In genomic region chr10:24596003-24596868, GRCm38 (mm10) we compare ENCODE assay signal across 8 mouse cellular contexts. TPM values are rescaled to one million over a fixed set of nuclear protein-coding genes. Genes with fewer than 3 reads are reported as not detected.
DNase-seq lines count a peak whose midpoint lies in the region; ATAC-seq lines count a peak whose summit lies in the region.

No protein-coding gene starts in this region.

- WGBS in forebrain, embryonic 13.5 days: 14% methylated on average over 31 of the region's 31 CpGs
- 14% methylated on average over 31 of the region's 31 CpGs for WGBS in hindbrain, embryonic 11.5 days
- WGBS in limb, embryonic 15.5 days: 23% methylated on average over 31 of the region's 31 CpGs
- 16% methylated on average over 31 of the region's 31 CpGs for WGBS in neural tube, embryonic 13.5 days

- H3K9ac ChIP-seq in forebrain, embryonic 13.5 days: peak overlapping the region; percentile 72
- peak overlapping the region; percentile 80 for H3K9ac ChIP-seq in hindbrain, embryonic 11.5 days (ENCODE audit: low read depth, low read length)
- H3K9ac ChIP-seq in limb, embryonic 15.5 days: peak overlapping the region; percentile 59
- H3K9ac ChIP-seq in neural tube, embryonic 13.5 days: peak overlapping the region; percentile 76

- H3K4me3 ChIP-seq in forebrain, embryonic 13.5 days: peak overlapping the region; percentile 69
- peak overlapping the region; percentile 76 for H3K4me3 ChIP-seq in hindbrain, embryonic 11.5 days (ENCODE audit: low read depth, low read length)
- peak overlapping the region; percentile 62 for H3K4me3 ChIP-seq in limb, embryonic 15.5 days
- H3K4me3 ChIP-seq in neural tube, embryonic 13.5 days: peak overlapping the region; percentile 72

- H3K4me1 ChIP-seq in forebrain, embryonic 13.5 days: peaks cover 24% of the 10 kb centered on the region
- H3K4me1 ChIP-seq in hindbrain, embryonic 11.5 days (replicated peaks; ENCODE audit: control insufficient read depth, insufficient read depth, low read length): no peaks in the 10 kb centered on the region
- H3K4me1 ChIP-seq in limb, embryonic 15.5 days: peaks cover 44% of the 10 kb centered on the region
- peaks cover 27% of the 10 kb centered on the region for H3K4me1 ChIP-seq in neural tube, embryonic 13.5 days (replicated peaks)

- DNase-seq in cerebellum, adult 11 months: peak; percentile 2
- no peak for DNase-seq in cerebellum, adult 9-10 months
- DNase-seq in ZHBTc4 (ENCODE audit: low read depth, low spot score): peak; percentile 28
- peak; percentile 27 for DNase-seq in hindbrain, embryonic 11.5 days (ENCODE audit: low spot score)
- no peak for DNase-seq in layer of hippocampus, adult 9-10 months (ENCODE audit: low spot score)

- no peak overlapping the region for H3K27ac ChIP-seq in forebrain, embryonic 13.5 days
- H3K27ac ChIP-seq in hindbrain, embryonic 11.5 days (ENCODE audit: low read depth, low read length): peak overlapping the region; percentile 79
- peak overlapping the region; percentile 92 for H3K27ac ChIP-seq in limb, embryonic 15.5 days
- peak overlapping the region; percentile 72; the same call in 1 of the 2 replicates for H3K27ac ChIP-seq in neural tube, embryonic 13.5 days (replicated peaks)

- ATAC-seq in forebrain, embryonic 13.5 days: peak; percentile 17
- peak; percentile 31 for ATAC-seq in hindbrain, embryonic 11.5 days (ENCODE audit: low FRiP score)
- ATAC-seq in limb, embryonic 15.5 days (ENCODE audit: insufficient number of reproducible peaks, low FRiP score, low TSS enrichment, low read depth): no peak; the same call in 1 of the 2 replicates
- peak; percentile 68 for ATAC-seq in neural tube, embryonic 13.5 days (ENCODE audit: low read depth)

- no peaks in the 10 kb centered on the region for H3K36me3 ChIP-seq in forebrain, embryonic 13.5 days (ENCODE audit: poor library complexity, severe bottlenecking)
- H3K36me3 ChIP-seq in hindbrain, embryonic 11.5 days (ENCODE audit: control insufficient read depth, insufficient read depth, low read length): no peaks in the 10 kb centered on the region
- no peaks in the 10 kb centered on the region for H3K36me3 ChIP-seq in limb, embryonic 15.5 days
- H3K36me3 ChIP-seq in neural tube, embryonic 13.5 days: no peaks in the 10 kb centered on the region

- H3K27me3 ChIP-seq in forebrain, embryonic 13.5 days: peaks cover 10% of the 10 kb centered on the region; the same call in 1 of the 2 replicates
- no peaks in the 10 kb centered on the region for H3K27me3 ChIP-seq in hindbrain, embryonic 11.5 days (ENCODE audit: control insufficient read depth, insufficient read depth, low read length)
- no peaks in the 10 kb centered on the region for H3K27me3 ChIP-seq in limb, embryonic 15.5 days
- H3K27me3 ChIP-seq in neural tube, embryonic 13.5 days: 0 out of 2 replicates have a peak, but pooled peaks cover 8% of the 10 kb centered on the region

- H3K9me3 ChIP-seq in forebrain, embryonic 13.5 days (replicated peaks): no peaks in the 10 kb centered on the region
- no peaks in the 10 kb centered on the region for H3K9me3 ChIP-seq in hindbrain, embryonic 11.5 days (ENCODE audit: control insufficient read depth, low read length)
- H3K9me3 ChIP-seq in limb, embryonic 15.5 days: no peaks in the 10 kb centered on the region
- no peaks in the 10 kb centered on the region for H3K9me3 ChIP-seq in neural tube, embryonic 13.5 days

- peak overlapping the region; percentile 87 for H3K4me2 ChIP-seq in forebrain, embryonic 13.5 days
- H3K4me2 ChIP-seq in hindbrain, embryonic 11.5 days (replicated peaks; ENCODE audit: low read depth, low read length): peak overlapping the region; percentile 66
- peak overlapping the region; percentile 66 for H3K4me2 ChIP-seq in limb, embryonic 15.5 days
- peak overlapping the region; percentile 74 for H3K4me2 ChIP-seq in neural tube, embryonic 13.5 days

RNA-seq across cellular contexts. Expression of gene Ccn2, which starts 1.0 kb away (rescaled TPM):
- polyA plus RNA-seq in forebrain, embryonic 13.5 days (2015; fragmentation: Nextera tagmentation; extraction: Ambion mirVana): 1.5 and 1.8 TPM in 2 replicates
- polyA plus RNA-seq in hindbrain, embryonic 11.5 days (2014; fragmentation: Nextera tagmentation; extraction: Ambion mirVana): 4.3 and 6.6 TPM in 2 replicates
- polyA plus RNA-seq in limb, embryonic 15.5 days (2015; fragmentation: Nextera tagmentation; extraction: Ambion mirVana): 19.1 and 20.8 TPM in 2 replicates
- polyA plus RNA-seq in neural tube, embryonic 13.5 days (2015; fragmentation: Nextera tagmentation; extraction: Ambion mirVana): 2.6 and 4.5 TPM in 2 replicates

Comparison
In these comparisons a context has a peak if more than half of its experiments do, and no peak if none do; other contexts are left out.
1. DNase-seq: peak in cerebellum, adult 11 months (single experiment), ZHBTc4 (single experiment) and hindbrain, embryonic 11.5 days (single experiment); none in cerebellum, adult 9-10 months (single experiment) and layer of hippocampus, adult 9-10 months (single experiment).
2. Peak in every context shown above with its lines, with median percentiles within 50 percentile points of each other: H3K4me2 ChIP-seq, H3K4me3 ChIP-seq and H3K9ac ChIP-seq.